Mouse (Mus musculus) forebrain, postnatal 0 days (tissue): ENCODE data around the gene Adck1. TPM values are rescaled to one million over a fixed set of nuclear protein-coding genes. Genes with fewer than 3 reads are reported as not detected.
A peak's percentile ranks its signal among the peaks of the same experiment; 100 is the strongest.

ENCODE experiments used
- ATAC-seq: fragments of 200-750 bp; cut with Nextera tagmentation; 2 replicates; pipeline ENCODE4 v1.8.0; 2017; ENCODE audit warnings: mild to moderate bottlenecking, moderate library complexity
- DNase-seq: peaks from one replicate; pipeline ENCODE4 v3.0.0-alpha.2; 2015
- H3K27ac ChIP-seq: fragments of 300-500 bp; sonication (generic); 2 replicates; pipeline ENCODE4 v1.5.1; 2014; ENCODE audit warnings: low read depth, mild to moderate bottlenecking, antibody characterized with exemption, low read length, moderate library complexity, mixed read lengths
- H3K27me3 ChIP-seq: fragments of 300-500 bp; sonication (generic); 2 replicates; pipeline ENCODE4 v1.6.1; 2014; ENCODE audit warnings: mild to moderate bottlenecking, low read length, mixed read lengths; ENCODE audit not compliant: insufficient read depth
- H3K36me3 ChIP-seq: fragments of 300-500 bp; sonication (generic); 2 replicates; pipeline ENCODE4 v1.6.1; 2014; ENCODE audit warnings: mild to moderate bottlenecking, moderate library complexity; ENCODE audit not compliant: insufficient read depth
- H3K4me1 ChIP-seq: fragments of 300-500 bp; sonication (generic); 2 replicates; pipeline ENCODE4 v1.6.1; 2014; ENCODE audit warnings: antibody characterized with exemption; ENCODE audit not compliant: insufficient read depth
- H3K4me2 ChIP-seq: fragments of 300-500 bp; sonication (generic); 2 replicates; pipeline ENCODE4 v1.6.1; 2014; ENCODE audit warnings: low read depth, mild to moderate bottlenecking, moderate library complexity
- H3K4me3 ChIP-seq: fragments of 300-500 bp; sonication (generic); 2 replicates; pipeline ENCODE4 v1.5.1; 2014; ENCODE audit warnings: low read depth, low read length, mixed read lengths
- H3K9ac ChIP-seq: fragments of 300-500 bp; sonication (generic); 2 replicates; pipeline ENCODE4 v1.6.1; 2014; ENCODE audit warnings: mild to moderate bottlenecking
- H3K9me3 ChIP-seq: fragments of 300-500 bp; sonication (generic); 2 replicates; pipeline ENCODE4 v1.6.1; 2016; ENCODE audit warnings: low read length
- CTCF ChIP-seq: sonication (generic); IDR thresholded peaks from 2 replicates; pipeline ENCODE4 v1.5.1; 2016; ENCODE audit warnings: antibody characterized with exemption, control low read depth, low read depth
- WGBS: fragments of 180-500 bp; shearing (Covaris S2); extraction: QIAGEN DNeasy Blood & Tissue Kit; methylation state at CpG from one replicate; pipeline ENCODE4 v1.1.7; 2014; 5-methylcytosine and 5-hydroxymethylcytosine counted together
- polyA plus RNA-seq: library from polyadenylated mRNA; unstranded; fragments of >200 nt; fragmentation: Nextera tagmentation; extraction: Ambion mirVana; gene quantifications from 2 replicates; pipeline ENCODE4 v1.2.1, GENCODE M21; 2015
- total RNA-seq: library from RNA; depleted of rRNA; stranded (reverse); fragments of >200 nt; gene quantifications from 2 replicates; pipeline ENCODE4 v1.2.3, GENCODE M21; 2014

Adck1 gene
- total and polyA plus RNA-seq, 2 experiments from 2014 or later: 40.5 to 43.9 TPM

DNA sequence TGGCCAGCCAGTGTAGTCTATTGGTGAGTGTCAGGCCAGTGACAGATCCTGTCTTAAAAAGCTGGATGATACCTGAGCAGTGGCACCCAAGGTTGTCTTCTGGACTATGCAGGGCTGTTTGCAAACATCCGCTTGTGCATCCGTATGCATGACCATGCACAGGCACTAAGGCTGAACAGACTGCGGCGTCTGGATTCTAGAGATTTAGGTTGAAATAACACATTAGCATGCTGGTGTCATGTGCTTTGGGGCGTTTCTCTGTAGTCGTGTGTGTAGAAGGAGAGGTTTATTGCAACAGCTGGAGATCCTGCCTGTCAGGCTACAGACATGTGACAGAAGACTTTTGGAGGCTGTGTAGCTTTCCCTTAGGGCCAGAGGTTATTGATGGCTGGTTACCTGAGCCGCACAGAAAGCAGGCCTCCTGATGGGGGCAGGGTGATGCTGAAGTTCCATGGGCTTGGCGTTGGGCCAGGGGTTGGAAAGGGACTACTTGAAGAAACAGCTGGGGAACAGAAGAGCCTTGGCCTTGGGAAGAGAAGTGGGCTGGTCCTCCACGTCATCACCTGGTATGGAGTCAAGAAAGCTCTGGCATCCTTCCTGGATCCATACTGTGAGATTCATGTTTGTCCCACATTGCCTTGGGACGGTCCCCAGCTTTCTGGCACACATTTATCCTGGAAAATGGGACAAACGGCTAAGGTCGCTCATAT, 59.7 kb downstream of the Adck1 start:
- H3K9ac ChIP-seq: no peak overlapping the region
- H3K4me3 ChIP-seq: no peak overlapping the region
- DNase-seq (peak; percentile 32), ATAC-seq (peak; percentile 62)
- no peaks in the 10 kb centered on the region for H3K27me3 ChIP-seq
- H3K36me3 ChIP-seq: no peaks in the 10 kb centered on the region
- H3K4me2 ChIP-seq: no peak overlapping the region
- H3K27ac ChIP-seq: no peak overlapping the region
- TF ChIP-seq CTCF: no peak
- 68% methylated on average over 12 of the region's 12 CpGs for WGBS
- no peaks in the 10 kb centered on the region for H3K9me3 ChIP-seq
- 0 out of 2 replicates have a peak, but pooled peaks cover 5% of the 10 kb centered on the region for H3K4me1 ChIP-seq

DNA sequence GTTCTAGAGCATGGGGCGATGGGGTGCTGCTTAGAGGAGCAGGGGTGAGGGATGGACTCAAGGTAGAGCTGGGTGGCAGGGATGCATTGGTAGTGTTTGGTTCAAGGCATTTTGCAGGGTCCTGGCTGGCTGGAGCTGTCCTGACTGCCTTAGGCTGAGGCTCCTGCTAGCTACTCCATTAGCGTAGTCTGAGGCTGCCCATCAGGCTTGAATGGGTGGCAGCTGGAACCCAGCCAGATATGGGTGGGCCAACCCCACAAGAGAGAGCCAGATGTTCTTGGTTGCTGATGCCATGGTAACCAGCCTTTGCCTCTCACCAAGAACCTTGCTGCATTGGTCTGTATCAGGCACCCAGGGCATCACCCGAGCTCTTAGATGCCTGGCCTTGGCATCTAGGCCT, 66.6 kb downstream of the Adck1 start:
- no peaks in the 10 kb centered on the region for H3K4me1 ChIP-seq
- H3K36me3 ChIP-seq: peaks cover 8% of the 10 kb centered on the region; the same call in 1 of the 2 replicates
- H3K9ac ChIP-seq: no peak overlapping the region
- no peaks in the 10 kb centered on the region for H3K9me3 ChIP-seq
- 71% methylated on average over 3 of the region's 3 CpGs for WGBS
- peak; percentile 41 for DNase-seq
- no peaks in the 10 kb centered on the region for H3K27me3 ChIP-seq
- no peak overlapping the region for H3K4me3 ChIP-seq
- TF ChIP-seq CTCF: no peak
- H3K4me2 ChIP-seq: no peak overlapping the region
- peak; percentile 58 for ATAC-seq
- H3K27ac ChIP-seq: no peak overlapping the region

DNA sequence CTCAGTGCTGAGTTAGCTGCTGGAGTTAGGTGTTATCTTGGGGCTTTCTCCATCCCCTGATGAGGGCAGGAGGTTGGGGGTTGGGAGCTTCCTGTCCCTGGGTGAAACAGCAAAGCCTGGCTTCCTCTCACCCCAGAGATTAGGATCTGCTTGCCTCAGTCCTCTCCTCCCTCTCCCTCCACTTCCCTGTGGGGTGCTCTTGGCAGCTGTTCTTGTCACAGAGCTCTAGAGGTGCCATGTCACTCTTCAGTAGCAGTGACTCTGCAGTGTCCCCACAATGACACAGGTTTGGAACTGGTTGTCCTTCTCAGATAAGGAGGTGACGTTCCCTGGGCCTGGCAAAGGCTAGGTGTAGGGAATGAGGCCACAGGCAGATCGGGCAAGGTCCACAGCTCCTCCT, 68.4 kb downstream of the Adck1 start:
- DNase-seq (no peak), ATAC-seq (no peak)
- Histone ChIP-seq H3K4me2 (no peak overlapping the region), H3K9ac (no peak overlapping the region), H3K27me3 (no peaks in the 10 kb centered on the region), H3K27ac (no peak overlapping the region), H3K9me3 (no peaks in the 10 kb centered on the region), H3K4me3 (no peak overlapping the region), H3K4me1 (no peaks in the 10 kb centered on the region), H3K36me3 (peaks cover 8% of the 10 kb centered on the region; the same call in 1 of the 2 replicates)
- no peak for TF ChIP-seq CTCF
- whole genome bisulfite sequencing: 96% methylated on average over 2 of the region's 2 CpGs

DNA sequence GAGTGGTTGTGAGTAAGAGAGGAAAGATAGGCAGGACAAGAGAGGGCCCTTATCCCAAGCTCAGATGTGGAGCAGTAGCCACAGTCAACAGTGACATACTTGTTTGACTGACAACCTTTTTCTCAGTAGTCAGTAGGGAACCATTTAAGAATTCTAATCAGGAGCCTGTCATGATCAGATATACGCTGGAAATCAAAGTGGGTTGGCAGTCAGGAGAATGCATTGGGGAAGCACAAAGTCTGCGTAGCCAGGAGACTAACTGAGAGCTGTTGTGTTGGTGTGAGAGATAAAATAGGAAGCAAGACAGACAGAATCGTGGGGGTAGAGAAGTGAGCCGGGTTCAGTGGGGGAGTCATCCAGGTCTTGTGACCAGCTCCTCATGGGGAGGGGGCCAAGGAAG, 71.9 kb downstream of the Adck1 start:
- H3K36me3 ChIP-seq: peaks cover 8% of the 10 kb centered on the region; the same call in 1 of the 2 replicates
- no peak for TF ChIP-seq CTCF
- no peaks in the 10 kb centered on the region for H3K27me3 ChIP-seq
- ATAC-seq: no peak
- no peak overlapping the region for H3K9ac ChIP-seq
- WGBS: 79% methylated on average over 4 of the region's 4 CpGs
- H3K27ac ChIP-seq: no peak overlapping the region
- H3K4me1 ChIP-seq: no peaks in the 10 kb centered on the region
- H3K4me2 ChIP-seq: no peak overlapping the region
- no peak overlapping the region for H3K4me3 ChIP-seq
- DNase-seq: no peak
- H3K9me3 ChIP-seq: no peaks in the 10 kb centered on the region

DNA sequence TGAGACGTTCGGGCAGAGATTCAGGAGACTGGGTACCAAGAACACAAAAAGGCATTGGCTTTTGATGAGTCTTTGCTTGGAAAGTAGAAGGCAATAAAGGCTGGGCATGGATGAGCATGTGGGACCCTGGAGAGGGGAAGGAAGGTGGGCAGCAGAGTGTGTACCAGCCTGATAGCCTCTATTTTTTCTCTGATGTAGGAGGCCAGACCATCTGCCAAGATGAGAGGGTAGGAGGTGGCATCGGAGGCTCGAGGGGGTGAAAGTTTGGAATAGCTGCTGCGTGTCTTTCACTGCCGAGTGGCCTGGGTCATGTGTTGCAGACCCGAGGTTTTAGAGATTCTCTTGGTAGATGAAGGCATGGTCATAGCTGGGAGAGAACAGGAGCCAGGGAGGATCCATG, 72.8 kb downstream of the Adck1 start:
- H3K36me3 ChIP-seq: peaks cover 8% of the 10 kb centered on the region; the same call in 1 of the 2 replicates
- no peak overlapping the region for H3K4me3 ChIP-seq
- H3K9me3 ChIP-seq: no peaks in the 10 kb centered on the region
- DNase-seq: no peak
- WGBS: 97% methylated on average over 7 of the region's 7 CpGs
- no peak overlapping the region for H3K27ac ChIP-seq
- no peaks in the 10 kb centered on the region for H3K27me3 ChIP-seq
- H3K4me1 ChIP-seq: no peaks in the 10 kb centered on the region
- H3K4me2 ChIP-seq: no peak overlapping the region
- no peak overlapping the region for H3K9ac ChIP-seq
- ATAC-seq: no peak
- TF ChIP-seq CTCF: no peak

DNA sequence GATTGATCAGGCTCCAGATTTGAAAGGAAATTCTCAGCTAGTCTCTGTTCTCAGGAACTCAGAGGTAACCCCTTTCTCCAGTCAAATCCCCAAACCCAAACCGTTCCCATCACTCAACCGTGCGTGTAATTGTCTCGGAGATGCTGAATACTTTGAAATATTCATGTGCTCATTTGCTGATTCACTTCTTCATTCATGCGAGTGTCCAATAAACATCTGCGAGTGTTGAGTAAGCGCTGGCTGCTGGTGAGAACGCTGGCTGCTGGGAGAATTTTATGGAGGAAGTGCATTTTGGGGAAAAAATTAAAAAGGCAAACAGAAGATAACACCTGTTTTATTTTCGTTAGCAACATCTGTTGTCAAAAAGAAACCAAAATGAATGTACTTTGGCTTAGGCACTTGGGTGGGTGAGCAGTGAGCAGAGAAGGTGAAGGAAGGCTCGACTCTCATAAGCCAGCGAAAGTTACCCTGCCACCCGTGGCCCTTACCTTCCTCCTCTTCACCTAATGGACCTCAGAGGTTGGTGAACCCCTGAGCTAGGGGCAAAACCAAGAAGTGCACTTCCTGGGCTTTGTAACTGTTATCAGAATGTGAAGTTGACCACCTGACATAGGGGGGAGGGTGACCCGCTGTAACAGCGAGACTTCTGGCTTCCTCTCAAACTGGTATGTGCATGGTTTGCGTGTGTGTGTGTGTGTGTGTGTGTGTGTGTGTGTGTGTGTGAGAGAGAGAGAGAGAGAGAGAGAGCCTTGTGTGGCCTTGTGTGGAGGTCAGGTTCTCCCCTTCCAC, 76.8 kb downstream of the Adck1 start:
- Histone ChIP-seq H3K27me3 (no peaks in the 10 kb centered on the region), H3K4me3 (no peak overlapping the region), H3K4me1 (no peaks in the 10 kb centered on the region), H3K27ac (no peak overlapping the region), H3K36me3 (no peaks in the 10 kb centered on the region), H3K9ac (no peak overlapping the region), H3K4me2 (no peak overlapping the region), H3K9me3 (no peaks in the 10 kb centered on the region)
- WGBS: 70% methylated on average over 15 of the region's 15 CpGs
- no peak for ATAC-seq
- DNase-seq: no peak
- no peak for TF ChIP-seq CTCF
